Comparison of ENCODE assay signal across 10 mouse cellular contexts in genomic region chr2:168578132-168578531, GRCm38 (mm10). TPM values are rescaled to one million over a fixed set of nuclear protein-coding genes. Genes with fewer than 3 reads are reported as not detected.
DNase-seq lines count a peak whose midpoint lies in the region; ATAC-seq and TF ChIP-seq lines count a peak whose summit lies in the region.
"Had no signal": no experiment of that assay in that cellular context is flagged by ENCODE, and none has a peak within 500 bp of the region (broad histone marks: within the 10 kb centered on the region; RNA-seq: fewer than 3 reads in every experiment).

No protein-coding gene starts in this region.

- no peak overlapping the region for H3K4me3 ChIP-seq in intestine, embryonic 14.5 days (ENCODE audit: low read depth, low read length)
- no peak overlapping the region for H3K4me3 ChIP-seq in intestine, postnatal 0 days (ENCODE audit: low read depth, low read length)
- no peak overlapping the region for H3K4me3 ChIP-seq in embryonic facial prominence, embryonic 13.5 days
- no peak overlapping the region for H3K4me3 ChIP-seq in intestine, embryonic 15.5 days (replicated peaks)
- H3K4me3 ChIP-seq in midbrain, embryonic 14.5 days (replicated peaks; ENCODE audit: low read depth, low read length): no peak overlapping the region
- H3K4me3 ChIP-seq in forebrain, postnatal 0 days (ENCODE audit: low read depth, low read length): no peak overlapping the region
- H3K4me3 ChIP-seq: forebrain, embryonic 13.5 days; myocyte had no signal

- H3K27ac ChIP-seq in intestine, embryonic 14.5 days (ENCODE audit: low read depth): peak overlapping the region; percentile 62; the same call in 1 of the 2 replicates
- no peak overlapping the region for H3K27ac ChIP-seq in intestine, postnatal 0 days (ENCODE audit: low read depth, low read length)
- 0 out of 2 replicates have a peak overlapping the region, but pooled peaks have one; percentile 39 for H3K27ac ChIP-seq in embryonic facial prominence, embryonic 13.5 days
- H3K27ac ChIP-seq in intestine, embryonic 15.5 days: peak overlapping the region; percentile 41; the same call in 1 of the 2 replicates
- H3K27ac ChIP-seq in midbrain, embryonic 14.5 days (replicated peaks; ENCODE audit: low read depth, low read length): no peak overlapping the region
- H3K27ac ChIP-seq in forebrain, postnatal 0 days (ENCODE audit: low read depth, low read length): no peak overlapping the region
- H3K27ac ChIP-seq: forebrain, embryonic 13.5 days had no signal

- peaks cover 46% of the 10 kb centered on the region for H3K4me1 ChIP-seq in intestine, embryonic 14.5 days (replicated peaks; ENCODE audit: control insufficient read depth, insufficient read depth, low read length)
- peaks cover 5% of the 10 kb centered on the region; the same call in 1 of the 2 replicates for H3K4me1 ChIP-seq in intestine, postnatal 0 days (replicated peaks; ENCODE audit: control insufficient read depth, insufficient read depth, low read length)
- peaks cover 70% of the 10 kb centered on the region for H3K4me1 ChIP-seq in embryonic facial prominence, embryonic 13.5 days
- H3K4me1 ChIP-seq in intestine, embryonic 15.5 days (replicated peaks): peaks cover 62% of the 10 kb centered on the region
- H3K4me1 ChIP-seq in midbrain, embryonic 14.5 days (ENCODE audit: control insufficient read depth, insufficient read depth, low read length): 0 out of 2 replicates have a peak, but pooled peaks cover 10% of the 10 kb centered on the region
- no peaks in the 10 kb centered on the region for H3K4me1 ChIP-seq in forebrain, postnatal 0 days (ENCODE audit: insufficient read depth)

- H3K4me2 ChIP-seq in intestine, embryonic 14.5 days (ENCODE audit: low read length): no peak overlapping the region
- no peak overlapping the region for H3K4me2 ChIP-seq in intestine, postnatal 0 days (replicated peaks; ENCODE audit: low read depth)
- no peak overlapping the region for H3K4me2 ChIP-seq in embryonic facial prominence, embryonic 13.5 days
- no peak overlapping the region for H3K4me2 ChIP-seq in intestine, embryonic 15.5 days (replicated peaks)
- H3K4me2 ChIP-seq in midbrain, embryonic 14.5 days (ENCODE audit: low read length): no peak overlapping the region
- H3K4me2 ChIP-seq in forebrain, postnatal 0 days (ENCODE audit: low read depth): no peak overlapping the region
- H3K4me2 ChIP-seq: forebrain, embryonic 13.5 days had no signal

- DNase-seq in intestine, embryonic 14.5 days (ENCODE audit: low spot score): no peak
- peak; percentile 36 for DNase-seq in 3T3-L1 (ENCODE audit: low read depth, low spot score)
- no peak for DNase-seq in midbrain, embryonic 14.5 days
- DNase-seq in forebrain, postnatal 0 days: no peak

- no peaks in the 10 kb centered on the region for H3K36me3 ChIP-seq in intestine, embryonic 14.5 days (ENCODE audit: control insufficient read depth, insufficient read depth, low read length)
- H3K36me3 ChIP-seq in intestine, postnatal 0 days (ENCODE audit: control insufficient read depth, insufficient read depth): no peaks in the 10 kb centered on the region
- H3K36me3 ChIP-seq in embryonic facial prominence, embryonic 13.5 days: no peaks in the 10 kb centered on the region
- H3K36me3 ChIP-seq in intestine, embryonic 15.5 days: no peaks in the 10 kb centered on the region
- no peaks in the 10 kb centered on the region for H3K36me3 ChIP-seq in midbrain, embryonic 14.5 days (ENCODE audit: control insufficient read depth, insufficient read depth, low read length)
- no peaks in the 10 kb centered on the region for H3K36me3 ChIP-seq in forebrain, postnatal 0 days (ENCODE audit: insufficient read depth)

- peak; percentile 32; the same call in 1 of the 2 replicates for ATAC-seq in intestine, embryonic 14.5 days (replicated peaks; ENCODE audit: low FRiP score, low TSS enrichment, low read depth)
- ATAC-seq in intestine, postnatal 0 days: no peak
- ATAC-seq in embryonic facial prominence, embryonic 13.5 days (ENCODE audit: insufficient number of reproducible peaks, insufficient read depth, low FRiP score, low TSS enrichment, low read depth): no peak
- peak; percentile 40; the same call in 1 of the 2 replicates for ATAC-seq in intestine, embryonic 15.5 days
- ATAC-seq in erythroblast, adult 5-6 weeks (replicated peaks; ENCODE audit: low FRiP score, poor library complexity, severe bottlenecking): no peak
- no peak for ATAC-seq in midbrain, embryonic 14.5 days (ENCODE audit: low FRiP score, low TSS enrichment)
- ATAC-seq in forebrain, postnatal 0 days: no peak
- ATAC-seq: forebrain, embryonic 13.5 days had no signal

- 38% methylated on average over 9 of the region's 9 CpGs for WGBS in intestine, embryonic 14.5 days
- WGBS in intestine, postnatal 0 days: 65% methylated on average over 9 of the region's 9 CpGs
- 53% methylated on average over 9 of the region's 9 CpGs for WGBS in embryonic facial prominence, embryonic 13.5 days
- 46% methylated on average over 9 of the region's 9 CpGs for WGBS in intestine, embryonic 15.5 days
- WGBS in midbrain, embryonic 14.5 days: 56% methylated on average over 9 of the region's 9 CpGs
- WGBS in forebrain, postnatal 0 days: 54% methylated on average over 9 of the region's 9 CpGs

- H3K9ac ChIP-seq in intestine, embryonic 14.5 days (ENCODE audit: low read length): 0 out of 2 replicates have a peak overlapping the region, but pooled peaks have one; percentile 13
- no peak overlapping the region for H3K9ac ChIP-seq in intestine, postnatal 0 days (ENCODE audit: low read depth, low read length)
- H3K9ac ChIP-seq in embryonic facial prominence, embryonic 13.5 days: no peak overlapping the region
- no peak overlapping the region for H3K9ac ChIP-seq in intestine, embryonic 15.5 days
- H3K9ac ChIP-seq in midbrain, embryonic 14.5 days (replicated peaks; ENCODE audit: low read length): no peak overlapping the region
- no peak overlapping the region for H3K9ac ChIP-seq in forebrain, postnatal 0 days
- H3K9ac ChIP-seq: forebrain, embryonic 13.5 days had no signal

- no peaks in the 10 kb centered on the region for H3K9me3 ChIP-seq in intestine, embryonic 14.5 days (ENCODE audit: control insufficient read depth, low read length)
- no peaks in the 10 kb centered on the region for H3K9me3 ChIP-seq in intestine, postnatal 0 days (ENCODE audit: control insufficient read depth)
- no peaks in the 10 kb centered on the region for H3K9me3 ChIP-seq in embryonic facial prominence, embryonic 13.5 days
- H3K9me3 ChIP-seq in intestine, embryonic 15.5 days: no peaks in the 10 kb centered on the region
- H3K9me3 ChIP-seq in midbrain, embryonic 14.5 days (ENCODE audit: control insufficient read depth, low read length): no peaks in the 10 kb centered on the region
- H3K9me3 ChIP-seq in forebrain, postnatal 0 days (ENCODE audit: low read length): no peaks in the 10 kb centered on the region
- H3K9me3 ChIP-seq: forebrain, embryonic 13.5 days had no signal

- TF ChIP-seq CTCF in intestine, postnatal 0 days (IDR thresholded peaks at IDR 0.05; ENCODE audit: low read depth): no peak
- TF ChIP-seq CTCF in forebrain, postnatal 0 days (IDR thresholded peaks at IDR 0.05; ENCODE audit: low read depth): no peak

- H3K27me3 ChIP-seq in intestine, embryonic 14.5 days (replicated peaks; ENCODE audit: control insufficient read depth, insufficient read depth, low read length): no peaks in the 10 kb centered on the region
- H3K27me3 ChIP-seq in intestine, postnatal 0 days (replicated peaks; ENCODE audit: control insufficient read depth, insufficient read depth, low read length): no peaks in the 10 kb centered on the region
- no peaks in the 10 kb centered on the region for H3K27me3 ChIP-seq in embryonic facial prominence, embryonic 13.5 days
- no peaks in the 10 kb centered on the region for H3K27me3 ChIP-seq in intestine, embryonic 15.5 days (replicated peaks)
- H3K27me3 ChIP-seq in midbrain, embryonic 14.5 days (ENCODE audit: control insufficient read depth, insufficient read depth, low read length): no peaks in the 10 kb centered on the region
- H3K27me3 ChIP-seq in forebrain, postnatal 0 days (ENCODE audit: insufficient read depth, low read length): no peaks in the 10 kb centered on the region
- H3K27me3 ChIP-seq: forebrain, embryonic 13.5 days had no signal

RNA-seq across cellular contexts. Expression of gene Nfatc2, which starts 23.3 kb away (rescaled TPM):
- 2.3 TPM in 2 replicates for polyA plus RNA-seq in intestine, embryonic 14.5 days (2014; fragmentation: Nextera tagmentation; extraction: Ambion mirVana)
- polyA plus RNA-seq in intestine, postnatal 0 days (2015; fragmentation: Nextera tagmentation; extraction: Ambion mirVana): 1.5 and 1.9 TPM in 2 replicates
- 4.9 and 5.9 TPM in 2 replicates for polyA plus RNA-seq in embryonic facial prominence, embryonic 13.5 days (2015; fragmentation: Nextera tagmentation; extraction: Ambion mirVana)
- polyA plus RNA-seq in intestine, embryonic 15.5 days (2015; fragmentation: Nextera tagmentation; extraction: Ambion mirVana): 1.8 and 2.4 TPM in 2 replicates
- total RNA-seq in erythroblast, adult 5-6 weeks (2015; ENCODE audit: low replicate concordance): 0.63 and 6.5 TPM in 2 replicates
- total RNA-seq in erythroblast, adult 5-6 weeks (2017; ENCODE audit: low replicate concordance): 0.43 and 1.1 TPM in 2 replicates
- 2.5 and 2.6 TPM in 2 replicates for polyA plus RNA-seq in midbrain, embryonic 14.5 days (2014; fragmentation: Nextera tagmentation; extraction: Ambion mirVana)
- total RNA-seq in forebrain, postnatal 0 days (2014; rRNA removed): 2.1 and 3.1 TPM in 2 replicates
- 2.0 and 3.2 TPM in 2 replicates for polyA plus RNA-seq in forebrain, postnatal 0 days (2015; fragmentation: Nextera tagmentation; extraction: Ambion mirVana)

Comparison
In these comparisons a context has a peak if more than half of its experiments do, and no peak if none do; other contexts are left out.
1. ATAC-seq: peak in intestine, embryonic 14.5 days (single experiment) and intestine, embryonic 15.5 days (single experiment); none in intestine, postnatal 0 days (single experiment), embryonic facial prominence, embryonic 13.5 days (single experiment), erythroblast, adult 5-6 weeks (single experiment), midbrain, embryonic 14.5 days (single experiment) and forebrain, postnatal 0 days (single experiment).
2. H3K27ac ChIP-seq: peak in intestine, embryonic 14.5 days (single experiment), embryonic facial prominence, embryonic 13.5 days (single experiment) and intestine, embryonic 15.5 days (single experiment); none in intestine, postnatal 0 days (single experiment), midbrain, embryonic 14.5 days (single experiment) and forebrain, postnatal 0 days (single experiment).